In genomic region chr5:129002571-129003011, GRCm38 (mm10) we compare ENCODE assay signal across 8 mouse cellular contexts. TPM values are rescaled to one million over a fixed set of nuclear protein-coding genes. Genes with fewer than 3 reads are reported as not detected.
DNase-seq lines count a peak whose midpoint lies in the region; ATAC-seq lines count a peak whose summit lies in the region.

No protein-coding gene starts in this region.

- H3K9ac ChIP-seq in embryonic facial prominence, embryonic 14.5 days (ENCODE audit: low read depth, low read length), result no peak overlapping the region

- ATAC-seq in erythroblast, adult 5-6 weeks (replicated peaks; ENCODE audit: low FRiP score, poor library complexity, severe bottlenecking), result no peak
- no peak for ATAC-seq in embryonic facial prominence, embryonic 14.5 days (ENCODE audit: low read depth)
- ATAC-seq in activated CD4-positive, CD25-positive, alpha-beta regulatory T cell, adult 4 months, result no peak

- 0 out of 2 replicates have a peak overlapping the region, but pooled peaks have one; percentile 29 for H3K27ac ChIP-seq in embryonic facial prominence, embryonic 14.5 days (replicated peaks; ENCODE audit: low read depth, low read length)

- H3K4me3 ChIP-seq in erythroblast, embryonic 14.5 days (replicated peaks), result peak overlapping the region; percentile 46
- no peak overlapping the region for H3K4me3 ChIP-seq in embryonic facial prominence, embryonic 14.5 days (ENCODE audit: low read depth, low read length)

- peaks cover 88% of the 10 kb centered on the region for H3K4me1 ChIP-seq in erythroblast, embryonic 14.5 days (ENCODE audit: control insufficient read depth)
- H3K4me1 ChIP-seq in embryonic facial prominence, embryonic 14.5 days (ENCODE audit: control insufficient read depth, insufficient read depth, low read length), result 0 out of 2 replicates have a peak, but pooled peaks cover 5% of the 10 kb centered on the region

- no peaks in the 10 kb centered on the region for H3K9me3 ChIP-seq in erythroblast, embryonic 14.5 days (ENCODE audit: control insufficient read depth, low read length)
- H3K9me3 ChIP-seq in embryonic facial prominence, embryonic 14.5 days (ENCODE audit: control insufficient read depth, low read length), result no peaks in the 10 kb centered on the region

- 51% methylated on average over 14 of the region's 14 CpGs for WGBS in embryonic facial prominence, embryonic 14.5 days

- no peak for DNase-seq in embryonic facial prominence, embryonic 14.5 days (ENCODE audit: low spot score)
- DNase-seq in kidney, adult 8-10 months, result peak; percentile 26 to 29
- DNase-seq in lung, postnatal 14 days, result peak; percentile 16
- DNase-seq in spleen, postnatal 4 days (ENCODE audit: low spot score in 2 of 2), result no peak
- DNase-seq in natural killer cell, adult 2 months (ENCODE audit: low spot score in 2 of 2), result no peak

- peaks cover 97% of the 10 kb centered on the region for H3K36me3 ChIP-seq in erythroblast, embryonic 14.5 days (ENCODE audit: control insufficient read depth)
- peaks cover 5% of the 10 kb centered on the region; the same call in 1 of the 2 replicates for H3K36me3 ChIP-seq in embryonic facial prominence, embryonic 14.5 days (ENCODE audit: control insufficient read depth, insufficient read depth, low read length)

- no peaks in the 10 kb centered on the region for H3K27me3 ChIP-seq in erythroblast, embryonic 14.5 days (ENCODE audit: control insufficient read depth)
- no peaks in the 10 kb centered on the region for H3K27me3 ChIP-seq in embryonic facial prominence, embryonic 14.5 days (replicated peaks; ENCODE audit: control insufficient read depth, insufficient read depth, low read length)

- no peak overlapping the region for H3K4me2 ChIP-seq in embryonic facial prominence, embryonic 14.5 days (ENCODE audit: low read depth, low read length)

RNA-seq across cellular contexts. Expression of gene Stx2, which starts 5.8 kb away (rescaled TPM):
- polyA plus RNA-seq in erythroblast, embryonic 14.5 days (2012), result 12.8 and 18.3 TPM in 2 replicates
- 48.0 and 57.3 TPM in 2 replicates for total RNA-seq in erythroblast, adult 5-6 weeks (2015; ENCODE audit: low replicate concordance)
- 160 and 298 TPM in 2 replicates for total RNA-seq in erythroblast, adult 5-6 weeks (2017; ENCODE audit: low replicate concordance)
- 34.5 and 38.8 TPM in 2 replicates for polyA plus RNA-seq in embryonic facial prominence, embryonic 14.5 days (2014; fragmentation: Nextera tagmentation; extraction: Ambion mirVana)
- 1 to 10 TPM in 1 of 2 experiments, under 1 TPM in 1; 0.88 to 3.0 TPM for polyA plus RNA-seq in activated CD4-positive, CD25-positive, alpha-beta regulatory T cell, adult 4 months (2017; shearing (Covaris generic))

RNA-seq across cellular contexts. Expression of gene Ran, which starts 17.3 kb away (rescaled TPM):
- polyA plus RNA-seq in erythroblast, embryonic 14.5 days (2012), result 624 and 816 TPM in 2 replicates
- total RNA-seq in erythroblast, adult 5-6 weeks (2015; ENCODE audit: low replicate concordance), result 125 and 151 TPM in 2 replicates
- total RNA-seq in erythroblast, adult 5-6 weeks (2017; ENCODE audit: low replicate concordance), result 77.9 and 87.8 TPM in 2 replicates
- 442 and 465 TPM in 2 replicates for polyA plus RNA-seq in embryonic facial prominence, embryonic 14.5 days (2014; fragmentation: Nextera tagmentation; extraction: Ambion mirVana)
- polyA plus RNA-seq in activated CD4-positive, CD25-positive, alpha-beta regulatory T cell, adult 4 months (2017; shearing (Covaris generic)), result 100 to 1,000 TPM; 320 to 324 TPM

RNA-seq across cellular contexts. Expression of gene Rimbp2, which starts 49.3 kb away (rescaled TPM):
- polyA plus RNA-seq in erythroblast, embryonic 14.5 days (2012), result not detected in 2 replicates
- not detected in 2 replicates for total RNA-seq in erythroblast, adult 5-6 weeks (2015; ENCODE audit: low replicate concordance)
- total RNA-seq in erythroblast, adult 5-6 weeks (2017; ENCODE audit: low replicate concordance), result not detected in 2 replicates
- polyA plus RNA-seq in embryonic facial prominence, embryonic 14.5 days (2014; fragmentation: Nextera tagmentation; extraction: Ambion mirVana), result 0.21 and 0.66 TPM in 2 replicates
- polyA plus RNA-seq in activated CD4-positive, CD25-positive, alpha-beta regulatory T cell, adult 4 months (2017; shearing (Covaris generic)), result not detected

Comparison
In these comparisons a context has a peak if more than half of its experiments do, and no peak if none do; other contexts are left out.
1. DNase-seq: peak in kidney, adult 8-10 months (2 of 2) and lung, postnatal 14 days (single experiment); none in embryonic facial prominence, embryonic 14.5 days (single experiment), spleen, postnatal 4 days (0 of 2) and natural killer cell, adult 2 months (0 of 2).